Mouse (Mus musculus): ENCODE results near the gene Casq1. TPM values are rescaled to one million over a fixed set of nuclear protein-coding genes. Genes with fewer than 3 reads are reported as not detected.
"Not testable (repeated sequence)": the region's sequence is repeated elsewhere in the genome, so short reads cannot be mapped to it uniquely, and the experiment has no call there.

The Casq1 gene
- total RNA-seq (2021), result 1 to 10 TPM in 1 of 2 experiments, under 1 TPM in 1; 0.67 to 1.0 TPM

- intact Hi-C loops (cut with DNase I), result loop anchor here (5.0 kb wide), 1 partner anchor 57 kb away; no protein-coding TSS in a partner anchor
Measured at GRCm38 (mm10) chr1:172219451-172220406, at the start of gene Casq1. TSS of gene Casq1 (minus strand) at chr1:172219868.

DNA sequence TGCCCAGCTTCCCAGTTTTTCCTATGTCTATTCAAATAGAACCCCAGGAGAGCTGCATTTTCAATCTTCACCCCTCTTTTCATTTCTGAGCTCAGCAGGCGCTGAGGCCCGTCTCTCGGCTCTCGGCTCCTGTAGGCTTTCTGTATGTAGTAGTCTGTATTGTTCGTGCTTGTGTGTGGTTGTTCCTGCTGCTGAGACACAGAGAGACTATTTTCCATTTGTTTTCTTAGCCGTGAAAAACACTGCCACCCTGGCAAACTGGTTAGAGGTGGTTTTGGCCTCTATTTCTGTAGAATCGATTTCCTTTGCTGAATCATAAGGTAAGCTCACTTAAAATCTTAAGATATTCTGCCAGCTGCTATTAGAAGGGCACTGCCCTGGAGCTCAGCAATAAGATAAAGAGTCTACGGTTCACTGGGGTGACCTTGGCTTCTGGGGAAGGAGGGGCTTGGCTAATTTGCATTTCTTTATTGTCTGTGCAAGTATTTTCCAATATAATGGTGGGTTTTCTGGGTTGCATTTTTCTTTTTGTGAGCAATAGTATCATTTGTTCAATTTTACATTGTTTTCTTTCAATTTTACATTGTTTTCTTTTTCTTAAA is 41.9 kb upstream of the Casq1 start, which contains the start of gene Igsf8:
TSS of gene Igsf8 (plus strand) at position 165 of the 602 bp plus-strand sequence.
- no peak for DNase-seq (ENCODE audit: low spot score in 2 of 2)
- intact Hi-C loops (cut with DNase I), result no loop called here

More at GRCm38 (mm10) chr1:172219451-172220406, at the start of gene Casq1:
- DNase-seq (ENCODE audit: low spot score in 2 of 2), result no peak

- DNase-seq (ENCODE audit: low spot score in 2 of 2), result no peak
- intact Hi-C loops (cut with DNase I), result no loop called here
Measured at GRCm38 (mm10) chr1:172258314-172258713, 38.6 kb upstream of the Casq1 start, which contains the start of gene Atp1a4. TSS of gene Atp1a4 (minus strand) at chr1:172258414.

DNA sequence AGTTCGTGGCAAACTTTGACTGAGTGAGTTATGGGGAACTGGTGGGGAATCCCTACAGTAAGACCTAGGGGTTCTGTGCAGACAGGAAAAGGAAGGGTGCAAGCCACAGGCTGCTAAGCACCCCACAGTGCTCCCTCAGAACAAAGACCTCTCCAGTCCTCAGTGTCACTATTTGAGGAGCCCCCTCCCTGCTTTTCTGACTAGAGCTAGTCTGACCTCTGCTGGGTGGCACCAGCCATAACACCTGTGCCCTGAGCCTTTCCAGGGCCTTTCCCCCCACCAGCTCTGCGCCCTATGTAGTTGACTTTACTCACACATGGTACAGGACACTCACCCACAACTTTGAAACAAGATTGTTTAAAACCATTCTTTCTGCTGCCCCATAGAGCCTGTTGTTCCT is 28.0 kb upstream of the Casq1 start:
- DNase-seq (ENCODE audit: low spot score in 2 of 2), result no peak
- intact Hi-C loops (cut with DNase I), result no loop called here

DNA sequence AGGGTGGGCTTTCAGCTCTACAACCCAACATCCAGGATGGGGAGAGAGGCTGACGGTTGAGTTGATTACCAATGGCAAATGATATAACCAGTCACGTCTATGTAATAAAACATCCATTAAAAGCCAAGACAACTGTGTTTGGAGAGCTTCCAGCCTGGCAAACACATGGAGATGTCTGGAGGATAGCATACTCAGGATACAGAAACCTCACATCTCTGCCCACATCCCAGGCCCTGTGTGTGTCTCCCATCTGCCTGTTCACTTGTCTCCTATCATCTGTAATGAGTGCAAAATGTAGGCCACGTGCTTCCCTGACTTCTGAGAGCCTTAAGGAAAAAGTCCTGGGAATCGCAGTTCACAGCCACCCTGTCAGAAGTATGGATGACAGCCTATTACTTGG is 27.5 kb upstream of the Casq1 start:
- no peak for DNase-seq (ENCODE audit: low spot score in 2 of 2)
- intact Hi-C loops (cut with DNase I), result no loop called here

DNA sequence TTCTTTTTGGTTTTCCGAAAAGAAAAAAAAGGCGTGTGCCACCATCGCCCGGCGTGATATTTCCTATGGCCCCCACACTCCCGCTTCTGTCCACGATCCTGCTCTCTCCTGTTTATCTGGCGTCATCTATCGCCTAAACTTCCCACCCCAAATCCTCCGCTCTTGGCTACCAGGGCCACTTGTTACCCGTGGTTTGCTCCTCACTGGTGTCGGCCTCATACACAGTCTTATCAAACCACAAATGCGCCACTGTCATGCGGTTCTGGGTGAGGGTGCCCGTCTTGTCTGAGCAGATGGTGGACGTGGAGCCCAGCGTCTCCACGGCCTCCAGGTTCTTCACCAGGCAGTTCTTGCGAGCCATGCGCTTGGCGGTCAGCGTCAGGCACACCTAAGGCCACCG is 25.0 kb upstream of the Casq1 start:
- DNase-seq (ENCODE audit: low spot score in 2 of 2); intact Hi-C loops (cut with DNase I): not testable (repeated sequence)

DNA sequence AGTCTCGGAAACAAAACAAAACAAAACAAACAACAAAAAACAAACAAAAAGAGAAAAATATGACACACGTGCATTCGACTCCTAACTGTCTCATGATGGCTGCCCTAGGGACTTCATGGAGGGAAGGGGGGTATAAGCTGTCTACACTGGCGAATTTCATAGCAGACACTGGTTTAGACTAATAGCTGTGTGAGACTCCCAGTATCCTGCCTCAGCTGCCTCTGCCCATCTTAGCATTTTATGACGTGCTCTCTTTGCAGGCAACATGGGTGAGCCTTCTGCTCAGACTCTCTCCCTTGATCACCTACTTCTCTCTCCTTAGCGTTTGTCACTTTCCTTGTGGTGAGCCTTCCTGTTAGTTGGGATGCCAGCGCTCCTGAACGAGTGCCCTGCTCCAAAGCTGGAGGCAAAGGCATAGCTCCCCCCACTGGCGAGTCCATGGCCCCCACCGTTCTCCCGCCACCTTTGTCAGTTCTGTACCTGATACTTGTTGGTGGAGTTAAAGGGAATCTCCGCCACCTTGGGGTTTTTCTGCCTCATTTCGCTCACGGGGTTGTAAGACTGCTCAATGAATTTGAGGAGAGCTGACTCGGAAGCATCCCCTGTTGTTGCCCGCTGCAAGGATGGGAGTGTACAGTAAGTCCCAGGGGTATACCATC is 24.0 kb upstream of the Casq1 start:
- intact Hi-C loops (cut with DNase I), result no loop called here
- DNase-seq (ENCODE audit: low spot score in 2 of 2), result no peak

- no peak for DNase-seq (ENCODE audit: low spot score in 2 of 2)
- intact Hi-C loops (cut with DNase I), result no loop called here
Measured at GRCm38 (mm10) chr1:172242401-172242800, 22.7 kb upstream of the Casq1 start.

DNA sequence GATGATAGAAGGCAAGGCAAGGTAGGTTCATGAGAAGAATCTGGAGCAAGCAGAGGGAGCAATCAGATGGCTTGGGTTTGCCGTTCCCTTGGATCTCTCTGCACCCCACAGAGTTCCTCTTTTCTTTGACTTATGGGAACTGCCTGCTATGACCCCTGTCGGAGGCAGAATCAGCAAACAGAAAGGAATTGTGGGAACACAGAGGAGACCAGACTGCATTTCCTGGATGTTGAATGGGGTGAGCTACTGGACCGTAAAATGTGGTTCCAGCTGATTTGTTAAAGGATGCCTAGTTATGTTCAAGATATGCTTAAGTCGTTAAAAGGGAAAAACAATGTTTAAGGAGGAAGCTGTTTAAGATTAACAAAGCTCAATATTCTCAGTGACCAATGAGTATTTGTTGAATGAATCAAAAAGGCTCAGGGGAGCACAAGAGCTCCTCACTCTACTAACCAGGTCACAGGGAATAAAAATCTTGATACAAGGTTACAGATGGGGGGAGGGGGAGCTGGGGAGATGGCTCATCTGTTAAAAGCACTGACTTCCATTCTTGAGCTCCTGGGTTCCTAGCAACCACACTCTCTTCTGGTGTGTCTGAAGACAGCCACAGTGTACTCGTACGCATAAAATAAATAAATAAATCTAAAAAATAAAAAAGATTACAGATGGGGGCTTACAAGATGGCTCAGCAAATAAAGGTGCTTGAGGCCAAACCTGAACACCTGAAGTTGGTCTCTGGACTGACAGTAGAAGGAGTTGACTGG is 21.5 kb upstream of the Casq1 start:
- intact Hi-C loops (cut with DNase I), result no loop called here
- no peak for DNase-seq (ENCODE audit: low spot score in 2 of 2)

DNA sequence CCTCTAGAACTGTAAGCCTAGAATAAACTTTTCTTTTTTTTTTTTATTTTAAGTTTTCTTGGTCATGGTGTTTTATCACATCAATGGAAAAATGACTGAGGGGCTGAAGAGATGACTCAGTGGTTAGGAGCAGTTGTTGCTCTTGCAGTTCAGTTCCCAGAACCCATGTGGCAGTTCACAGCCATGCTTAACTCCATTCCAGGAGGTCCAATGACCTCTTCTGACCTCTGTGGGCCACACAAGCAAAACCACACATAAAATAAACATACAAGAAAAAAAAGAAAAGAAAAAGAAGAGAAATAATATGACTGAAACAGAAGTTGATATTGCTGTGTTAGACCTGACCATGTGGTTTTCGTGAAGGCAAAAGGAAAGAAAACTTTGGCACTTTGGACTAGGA is 9.5 kb upstream of the Casq1 start:
- DNase-seq (ENCODE audit: low spot score in 2 of 2), result no peak
- intact Hi-C loops (cut with DNase I), result no loop called here

GRCm38 (mm10) chr1:172228209-172228608 is 8.5 kb upstream of the Casq1 start:
- no peak for DNase-seq (ENCODE audit: low spot score in 2 of 2)
- intact Hi-C loops (cut with DNase I), result no loop called here

GRCm38 (mm10) chr1:172221297-172222063 is 1.8 kb upstream of the Casq1 start:
- intact Hi-C loops (cut with DNase I), result no loop called here
- no peak for DNase-seq (ENCODE audit: low spot score in 2 of 2)

DNA sequence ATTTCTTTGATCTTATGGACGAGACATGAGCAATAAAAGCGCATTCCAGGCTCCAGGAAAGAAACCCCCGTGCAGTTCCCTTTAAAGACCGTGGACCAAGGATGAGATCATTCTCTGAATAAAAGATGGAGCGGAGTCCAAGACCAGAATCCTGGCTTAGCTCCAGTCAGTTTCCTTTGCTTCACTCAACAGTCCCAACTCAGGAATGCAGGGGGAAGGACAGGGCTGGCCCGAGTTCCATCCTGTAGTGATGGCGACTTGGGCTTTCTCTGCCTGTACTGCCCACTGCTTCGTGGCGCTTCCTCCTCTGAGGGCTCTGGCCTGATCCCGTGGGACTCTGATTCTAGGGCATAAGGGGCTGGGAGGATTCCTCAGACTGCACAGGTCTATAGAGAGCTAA is 746 bp upstream of the Casq1 start:
- DNase-seq (ENCODE audit: low spot score in 2 of 2), result no peak
- intact Hi-C loops (cut with DNase I), result no loop called here

- intact Hi-C loops (cut with DNase I), result loop anchor here (5.0 kb wide), 1 partner anchor 56 kb away; no protein-coding TSS in a partner anchor
- DNase-seq (ENCODE audit: low spot score in 2 of 2), result no peak
Measured at GRCm38 (mm10) chr1:172218164-172218910, 1.3 kb downstream of the Casq1 start.

GRCm38 (mm10) chr1:172217148-172217547 is 2.5 kb downstream of the Casq1 start:
- intact Hi-C loops (cut with DNase I), result loop anchor here (5.0 kb wide), 1 partner anchor 55 kb away; no protein-coding TSS in a partner anchor
- peak; percentile 91 to 93 for DNase-seq (ENCODE audit: low spot score in 2 of 2)

DNA sequence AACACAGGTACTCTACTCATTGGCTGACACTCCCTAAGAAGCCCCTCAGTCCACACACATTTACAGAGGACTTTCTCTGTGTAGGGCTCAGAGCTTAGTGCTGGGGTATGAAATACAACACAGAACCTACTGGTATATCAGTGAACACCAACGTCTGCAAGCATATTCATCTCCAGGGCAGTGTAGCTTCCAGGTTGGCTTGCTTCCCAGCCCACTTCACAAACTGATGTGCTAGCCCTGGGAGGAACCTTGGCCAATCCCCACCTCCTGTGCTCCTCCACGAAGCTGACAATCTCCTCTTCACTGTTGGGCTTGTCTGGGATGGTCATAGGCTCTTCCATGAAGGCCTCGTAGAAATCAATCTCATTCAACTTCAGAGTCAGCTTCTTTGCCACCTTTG is 4.9 kb downstream of the Casq1 start:
- intact Hi-C loops (cut with DNase I), result loop anchor here (5.0 kb wide), 1 partner anchor 52 kb away; no protein-coding TSS in a partner anchor
- no peak for DNase-seq (ENCODE audit: low spot score in 2 of 2)

DNA sequence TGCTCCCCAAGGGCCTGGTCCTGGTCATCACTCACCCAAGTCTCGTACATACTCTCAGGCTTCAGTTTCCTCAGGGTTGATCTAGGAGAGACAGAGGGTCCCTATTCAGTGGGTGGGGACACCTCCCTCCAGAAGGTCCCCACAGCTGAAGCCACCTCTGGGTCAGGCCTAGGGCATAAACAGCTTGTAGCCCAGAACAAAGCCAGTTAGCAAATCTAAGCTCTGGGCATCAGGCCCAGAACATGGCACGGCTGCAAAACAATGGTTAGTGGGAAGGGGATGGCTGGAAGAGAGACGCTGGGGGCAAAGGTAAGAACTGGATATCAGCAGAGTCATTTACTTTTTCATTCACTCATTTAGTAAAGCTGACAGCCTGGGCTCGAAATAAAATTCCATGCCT is 5.9 kb downstream of the Casq1 start:
- intact Hi-C loops (cut with DNase I), result no loop called here
- no peak for DNase-seq (ENCODE audit: low spot score in 2 of 2)

- no peak for DNase-seq (ENCODE audit: low spot score in 2 of 2)
- intact Hi-C loops (cut with DNase I), result no loop called here
Measured at GRCm38 (mm10) chr1:172212776-172213175, 6.9 kb downstream of the Casq1 start.

Measured in left cerebral cortex, postnatal 36 days (tissue).